Mouse (Mus musculus) layer of hippocampus, adult 8-10 months (tissue): ENCODE measurements around the gene Mtx2. TPM values are rescaled to one million over a fixed set of nuclear protein-coding genes. Genes with fewer than 3 reads are reported as not detected.

Experiments
- DNase-seq, 2 experiments: peaks; one replicate each; pipeline ENCODE4 v3.0.0; 2022; ENCODE audit warnings: low spot score in 2 of 2
- total RNA-seq, 4 experiments: library from RNA; stranded (reverse); gene quantifications; 2 replicates each; pipeline ENCODE4 v1.2.4; 2022

Mtx2 gene
- 10 to 100 TPM; 41.0 to 46.5 (median 43.9) TPM for total RNA-seq

DNA sequence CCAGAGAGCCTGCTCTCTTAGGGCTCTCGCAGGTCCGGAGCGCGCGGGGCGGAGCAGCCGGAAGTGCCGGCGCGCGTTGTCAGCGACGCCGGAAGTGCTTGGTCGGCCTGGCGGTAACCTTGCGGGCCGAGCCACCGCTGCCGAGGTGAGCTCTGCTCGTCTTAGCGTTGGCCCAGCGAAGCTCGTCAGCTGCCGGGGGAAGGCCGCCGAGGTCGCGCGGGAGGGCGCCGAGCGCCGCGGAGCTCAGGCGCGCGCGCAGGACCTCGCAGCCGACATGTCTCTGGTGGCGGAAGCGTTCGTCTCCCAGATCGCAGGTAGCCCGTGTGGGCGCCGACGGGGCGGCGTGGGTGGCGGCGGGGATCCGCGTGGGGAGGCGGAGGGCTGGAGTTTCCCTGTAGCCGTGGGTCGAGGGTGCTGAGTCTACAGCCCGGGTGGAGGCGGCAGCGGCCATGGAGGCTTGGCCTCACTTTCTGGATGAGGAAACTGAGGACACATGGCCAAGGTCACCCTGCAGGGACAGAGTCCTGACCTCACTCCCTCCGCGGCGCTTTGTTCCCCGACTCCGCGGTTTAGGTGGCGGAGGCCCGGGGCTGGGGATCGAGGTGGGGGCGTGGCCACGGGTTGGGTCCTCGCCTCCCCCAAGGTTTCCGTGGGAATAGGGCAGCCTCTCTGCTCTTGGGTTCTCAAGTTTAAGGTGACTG, at the start of gene Mtx2:
Gene Mtx2 (plus strand): TSS at position 74 of the 701 bp plus-strand sequence.
- DNase-seq = peak; percentile 53 to 74

DNA sequence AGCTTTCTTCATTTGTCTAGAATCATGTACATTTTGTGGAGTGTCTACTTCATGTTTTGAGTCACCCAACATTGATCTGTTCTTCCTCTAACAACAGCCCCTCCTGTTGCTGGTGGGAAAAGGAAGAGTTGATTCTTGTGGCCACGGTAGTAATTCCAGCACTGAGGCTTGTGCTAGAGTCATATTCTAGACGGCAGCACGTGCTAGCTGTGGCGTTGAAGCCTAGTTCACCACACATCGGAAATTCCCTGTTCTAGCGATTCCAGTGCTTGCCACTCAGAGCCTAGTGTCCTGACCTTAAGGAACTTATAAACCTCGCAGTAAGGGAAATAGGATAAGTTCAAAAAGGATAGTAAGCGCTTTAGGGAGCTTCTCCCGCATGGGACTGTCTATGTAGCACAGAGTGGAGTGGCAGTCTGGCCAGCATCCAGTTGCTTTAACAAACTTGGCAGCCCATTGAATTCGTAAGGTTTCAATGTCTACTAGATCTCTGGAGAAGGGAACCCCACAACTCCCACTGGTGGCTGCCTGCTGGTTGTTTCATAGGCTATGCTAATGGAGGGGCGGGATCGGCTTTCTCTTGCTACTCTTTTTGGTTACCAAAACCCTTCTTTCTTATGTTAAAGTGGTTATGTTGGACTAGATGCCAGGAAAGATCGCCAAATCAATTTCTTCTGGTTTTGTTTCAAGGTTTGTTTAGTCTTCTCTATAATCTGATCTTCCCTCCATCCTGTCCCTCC, 47.9 kb upstream of the Mtx2 start:
- no peak for DNase-seq

DNA sequence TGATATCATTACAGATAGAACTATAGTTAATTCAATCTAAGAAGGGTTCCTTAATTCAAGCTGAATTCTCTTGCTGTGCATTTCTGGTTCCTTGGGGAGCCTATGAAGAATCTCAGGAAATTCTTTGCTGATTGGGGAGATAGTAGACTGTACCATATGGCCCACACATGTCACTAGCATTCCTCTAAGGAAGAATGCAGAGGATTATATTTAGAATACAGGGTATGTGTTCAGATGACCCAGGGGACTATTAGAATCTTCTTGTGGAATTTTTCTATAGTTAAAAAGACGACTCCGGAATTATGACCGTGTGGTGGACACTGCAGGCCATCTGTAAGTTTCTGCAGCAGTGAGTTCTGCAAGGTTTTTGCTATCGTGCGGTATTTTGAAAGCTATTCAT, 44.2 kb upstream of the Mtx2 start:
- DNase-seq = no peak

DNA sequence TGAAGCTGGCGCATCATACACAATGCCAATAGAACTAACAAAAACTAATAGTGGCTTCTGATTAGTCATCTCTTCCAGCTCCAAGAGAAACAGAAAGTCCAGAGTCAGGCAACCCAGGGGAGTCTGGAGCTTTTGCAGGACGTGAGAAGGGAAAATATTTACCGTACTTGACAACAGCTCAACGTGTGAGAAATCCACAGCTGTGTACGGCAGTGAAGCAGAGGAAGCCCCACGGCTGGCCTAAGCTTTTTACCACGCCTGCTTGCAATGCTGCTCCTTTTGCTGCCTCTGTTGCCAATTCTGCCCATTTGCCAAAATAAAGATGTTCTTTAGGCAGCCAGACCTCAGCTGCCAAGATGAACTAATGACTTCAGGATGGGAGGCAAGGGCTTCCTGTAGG, 30.1 kb upstream of the Mtx2 start:
- no peak for DNase-seq

DNA sequence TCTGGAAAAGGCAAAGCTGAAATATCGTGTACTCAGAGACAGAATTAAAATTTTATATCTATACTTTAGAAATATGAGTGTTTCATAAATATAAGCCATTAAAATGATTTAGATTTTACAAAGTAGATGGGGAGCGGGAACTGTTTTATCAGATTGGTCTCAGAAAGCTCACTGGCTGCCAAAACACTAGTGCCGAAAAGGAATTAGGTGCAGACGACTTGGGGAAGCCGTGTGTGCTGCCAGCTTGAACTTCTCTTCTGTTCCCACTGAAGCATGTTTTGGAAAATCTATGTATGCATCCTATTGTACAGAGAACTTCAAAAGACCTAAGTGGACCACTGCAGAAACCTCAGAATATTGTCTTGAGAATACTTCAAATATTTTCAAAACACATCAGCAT, 17.2 kb upstream of the Mtx2 start:
- DNase-seq = no peak

DNA sequence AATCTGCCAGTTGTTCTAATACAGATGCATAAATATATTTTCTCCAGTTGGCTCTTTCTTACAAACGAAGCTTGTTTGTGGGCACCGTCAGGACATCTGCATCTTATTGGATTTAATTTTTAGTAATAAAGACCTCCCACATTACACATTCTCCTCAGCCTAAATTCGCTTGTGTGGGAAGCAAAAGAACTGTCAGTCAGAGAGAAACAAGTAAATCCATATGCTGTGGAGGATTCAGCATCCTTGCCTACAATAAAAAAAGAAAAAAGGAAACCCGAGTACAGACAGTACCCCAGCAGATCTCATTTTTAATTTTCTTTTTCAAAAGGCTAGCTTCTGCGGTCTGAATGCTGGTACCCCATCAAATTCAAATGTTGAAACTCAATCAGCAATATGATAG, 2.9 kb upstream of the Mtx2 start:
- DNase-seq = no peak

DNA sequence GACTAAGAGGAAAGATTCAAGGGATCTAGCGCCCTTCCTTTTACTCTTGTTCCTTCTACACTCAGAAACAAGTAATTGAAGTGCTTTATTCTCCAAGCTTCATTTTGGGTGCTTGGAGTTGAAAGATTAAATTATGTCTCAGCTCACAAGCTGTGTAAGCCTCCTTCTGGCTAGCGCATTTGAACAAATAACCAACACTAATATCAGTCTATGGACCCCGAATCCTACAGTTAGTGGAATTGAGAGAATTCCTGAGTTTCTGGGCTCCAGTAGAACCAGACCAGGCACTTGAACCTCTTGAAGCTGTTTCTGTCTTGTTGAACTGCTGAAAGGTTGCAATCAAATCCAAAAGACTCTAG, 253 bp upstream of the Mtx2 start:
- no peak for DNase-seq

DNA sequence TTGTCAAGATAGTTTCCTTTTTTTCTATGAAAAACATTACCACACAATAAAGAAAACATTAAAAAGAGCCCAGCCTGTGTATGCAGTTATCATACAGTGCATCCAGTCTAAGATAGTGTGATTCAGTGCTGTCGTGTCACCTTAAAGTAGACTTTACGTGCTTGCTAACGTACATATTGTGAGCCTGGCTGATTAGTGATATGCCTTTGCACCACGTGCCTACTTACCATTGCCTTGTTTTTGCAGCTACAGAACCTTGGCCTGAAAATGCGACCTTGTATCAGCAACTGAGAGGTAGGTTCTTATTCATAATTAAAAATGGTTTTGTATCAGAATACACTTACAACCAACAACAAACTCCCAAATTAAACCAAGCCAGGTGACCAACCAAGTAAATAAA, 21.4 kb downstream of the Mtx2 start:
- no peak for DNase-seq

DNA sequence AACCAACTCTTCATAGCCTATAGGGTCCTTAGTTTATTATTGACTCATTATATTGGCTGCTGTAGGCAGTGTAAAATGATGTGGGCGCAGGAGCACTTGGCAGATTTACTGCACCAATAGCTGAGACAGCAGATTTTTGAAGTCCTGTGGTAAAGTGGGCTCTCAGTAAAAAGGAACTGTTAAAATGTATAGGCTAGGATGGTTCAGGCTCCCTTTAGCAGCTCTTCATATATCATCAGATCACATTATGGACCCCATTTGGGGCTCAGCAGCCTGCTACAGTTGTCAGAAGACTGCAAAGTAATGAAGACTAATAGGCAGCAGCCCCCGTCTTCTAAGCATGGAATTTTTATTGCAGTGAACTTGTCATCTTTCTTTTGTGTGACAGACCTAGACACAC, 21.9 kb downstream of the Mtx2 start:
- no peak for DNase-seq

DNA sequence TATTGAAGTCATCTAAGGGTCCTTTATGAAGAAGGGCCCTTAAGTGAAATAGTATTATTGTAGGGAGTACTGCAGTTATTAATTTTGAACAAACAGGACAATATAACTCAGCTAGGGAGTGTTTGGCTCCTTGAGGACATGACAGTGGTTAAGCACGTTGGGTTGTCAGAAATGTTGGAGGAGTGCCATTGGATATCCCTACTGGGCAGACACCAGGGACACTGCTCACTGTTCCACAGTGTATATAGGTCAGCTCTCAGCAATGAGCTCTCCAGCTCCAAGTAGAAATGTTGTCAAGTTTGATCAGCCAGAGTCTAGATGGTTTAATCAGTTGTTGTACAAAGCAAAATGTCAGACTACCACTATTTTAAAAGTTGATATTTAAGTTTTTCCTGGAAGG, 24.4 kb downstream of the Mtx2 start:
- no peak for DNase-seq

DNA sequence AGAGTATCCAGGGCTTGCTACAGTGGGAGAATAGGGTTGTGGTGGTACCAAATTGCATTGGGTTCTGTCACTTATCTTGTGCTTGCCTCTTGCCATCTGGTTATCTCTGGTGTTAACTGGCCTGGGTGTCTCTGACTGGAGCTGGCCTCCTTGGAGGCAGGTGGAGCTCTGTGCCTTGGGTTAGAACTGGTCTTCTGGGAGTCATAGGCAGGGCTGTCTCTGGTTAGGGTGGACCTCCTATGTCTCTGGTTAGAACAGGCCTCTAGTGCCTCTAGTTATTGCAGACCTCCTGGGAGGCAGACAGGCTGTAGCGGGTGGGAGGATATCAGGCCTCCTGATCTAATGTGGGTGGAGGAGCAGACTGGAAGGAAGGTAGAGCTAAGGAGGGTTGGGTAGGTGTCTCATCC, 36.5 kb downstream of the Mtx2 start:
- DNase-seq = no peak

DNA sequence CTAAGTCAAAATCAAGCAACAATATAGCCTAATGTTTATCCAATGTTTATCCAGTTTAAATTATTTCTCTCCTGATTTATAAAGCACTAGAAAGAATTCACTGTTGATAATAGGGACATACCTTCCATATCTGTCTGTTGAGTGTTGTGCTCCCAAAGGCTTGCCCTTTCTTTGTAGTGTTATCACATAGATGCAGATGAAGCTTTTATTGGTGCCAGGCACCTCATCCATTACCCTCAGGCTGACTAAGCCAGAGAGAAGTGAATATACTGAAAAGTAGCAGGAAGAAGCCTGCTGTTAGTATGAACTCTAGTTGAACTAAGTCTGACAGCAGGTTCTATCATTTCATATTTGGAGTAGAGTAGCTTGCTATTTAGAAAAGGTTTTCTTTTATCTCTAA, 39.8 kb downstream of the Mtx2 start:
- no peak for DNase-seq

DNA sequence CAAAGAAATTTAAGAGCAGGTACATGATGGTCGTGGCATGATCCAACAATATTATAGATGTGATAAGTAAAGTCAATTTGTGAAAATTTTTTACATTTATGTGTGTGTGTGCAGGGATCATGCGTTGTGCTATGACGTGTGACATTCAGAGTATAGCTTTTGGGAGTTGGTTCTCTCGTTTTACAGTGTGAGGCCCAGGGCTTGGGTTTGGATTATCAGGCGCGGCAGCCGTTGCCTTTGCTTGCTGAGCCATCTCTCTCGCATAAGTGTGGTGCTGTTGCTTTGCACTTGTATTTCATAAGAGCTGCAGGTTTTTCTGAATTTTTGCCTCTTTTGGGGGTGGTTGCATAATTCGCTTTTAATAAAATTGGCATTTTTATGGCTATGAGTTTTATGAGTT, 48.4 kb downstream of the Mtx2 start:
- no peak for DNase-seq

DNA sequence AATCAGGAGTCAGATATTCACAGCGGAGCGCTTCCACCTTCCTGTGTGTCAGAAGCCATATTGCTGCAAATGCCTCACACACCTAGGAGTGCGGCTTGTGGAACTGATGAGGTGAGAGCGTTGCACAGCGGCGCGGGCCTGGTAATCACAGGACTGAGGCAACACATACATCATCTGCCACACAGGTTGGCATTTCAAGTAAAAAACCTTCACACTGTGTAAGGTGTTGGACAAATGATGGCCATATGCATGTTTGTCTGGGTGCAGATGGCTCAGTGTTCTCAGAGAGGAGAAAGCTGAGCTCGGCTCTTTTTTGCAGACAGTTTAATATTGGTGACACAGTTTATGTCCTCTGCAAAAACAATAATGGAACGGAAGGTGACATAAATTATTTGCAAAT, 58.8 kb downstream of the Mtx2 start:
- DNase-seq = peak in 1 of 2 experiments; percentile 26

DNA sequence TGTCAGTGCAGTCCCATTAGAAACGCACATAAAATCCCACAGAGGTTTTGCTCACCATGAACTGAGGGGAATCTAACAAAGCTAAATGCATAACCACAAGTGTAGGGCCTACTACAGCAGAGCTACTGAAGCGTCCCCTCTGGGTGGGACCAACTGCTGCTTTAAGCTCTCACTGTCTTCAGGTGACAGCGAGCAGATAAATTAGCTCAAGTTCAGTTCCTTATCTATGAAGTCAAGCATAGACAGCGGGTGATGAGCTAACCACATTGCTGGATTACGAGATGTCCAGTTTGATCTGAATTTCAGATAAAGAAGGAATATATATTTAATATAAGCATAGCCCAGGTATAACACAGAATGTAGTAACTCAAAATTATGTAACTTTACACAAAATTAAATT, 66.3 kb downstream of the Mtx2 start:
- no peak for DNase-seq

DNA sequence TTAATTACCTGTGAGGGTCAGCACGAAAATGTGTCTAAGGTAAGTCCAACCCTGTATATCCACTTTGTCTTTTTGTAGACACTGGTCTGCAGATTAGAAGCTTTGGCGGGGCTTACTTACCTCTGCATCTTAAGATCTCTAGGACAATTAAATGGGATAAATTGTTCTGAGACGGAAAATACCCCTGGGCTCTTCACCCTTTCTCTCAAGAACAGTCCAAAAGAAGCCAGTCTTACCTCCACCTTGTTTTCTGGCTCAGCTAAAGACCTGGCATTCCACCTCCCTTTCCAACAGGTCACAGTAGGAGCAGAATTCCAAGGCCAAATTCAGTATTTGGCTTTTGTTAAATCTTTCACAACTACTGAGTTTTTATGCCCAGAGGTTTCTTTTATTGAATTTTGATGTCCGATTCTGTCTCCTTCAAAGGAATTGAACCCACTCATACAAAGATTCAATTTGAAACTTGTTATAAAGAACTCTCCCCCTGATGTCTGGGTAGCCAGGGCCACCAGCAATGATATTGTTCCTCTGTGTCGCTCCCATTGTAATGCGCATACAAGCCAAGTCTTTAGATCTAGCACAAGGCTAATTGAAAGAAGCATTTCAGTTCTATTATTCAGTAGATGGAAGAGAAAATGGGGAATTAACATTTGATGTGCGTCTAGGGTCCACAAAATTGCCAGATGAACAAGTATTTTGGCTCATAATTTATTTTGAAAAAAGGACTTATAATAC, 67.4 kb downstream of the Mtx2 start:
- DNase-seq = no peak

DNA sequence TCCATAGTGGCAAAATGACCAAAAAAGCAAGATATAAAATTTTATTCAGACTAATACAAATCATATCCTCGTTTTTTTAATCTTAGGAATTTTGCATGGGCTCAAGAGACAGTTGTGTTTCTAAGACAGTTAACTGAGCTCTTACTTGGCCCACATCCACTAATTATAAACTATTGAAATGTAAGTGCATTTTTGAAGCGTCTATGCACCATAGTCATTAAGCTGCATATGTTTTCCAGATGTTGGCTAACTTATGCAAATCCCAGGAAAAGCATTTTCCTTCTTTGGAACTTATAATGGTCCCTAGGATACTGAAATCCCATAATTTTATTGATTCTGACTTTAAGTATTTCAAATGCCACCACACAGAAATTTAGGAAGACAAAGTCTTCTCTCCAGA, 68.5 kb downstream of the Mtx2 start:
- no peak for DNase-seq

DNA sequence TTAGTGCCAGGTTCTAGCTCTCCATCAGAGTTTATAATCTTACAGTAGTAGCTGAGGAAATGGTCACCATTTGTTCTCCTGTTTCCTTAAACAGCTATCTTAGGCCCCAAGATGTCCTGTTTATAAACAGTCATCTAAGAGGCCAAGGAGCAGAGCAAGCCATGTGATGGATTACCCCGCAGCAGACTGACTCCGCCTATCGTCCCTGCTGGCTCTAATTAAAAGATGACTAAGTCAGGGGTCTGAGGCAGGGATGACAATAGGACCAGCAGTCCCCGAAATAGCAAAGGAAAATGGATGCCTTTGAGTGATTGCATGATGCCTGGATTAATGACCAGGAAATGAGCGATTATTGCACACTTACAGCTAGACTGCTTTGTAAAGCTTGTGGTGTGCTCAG, 74.4 kb downstream of the Mtx2 start:
- no peak for DNase-seq

DNA sequence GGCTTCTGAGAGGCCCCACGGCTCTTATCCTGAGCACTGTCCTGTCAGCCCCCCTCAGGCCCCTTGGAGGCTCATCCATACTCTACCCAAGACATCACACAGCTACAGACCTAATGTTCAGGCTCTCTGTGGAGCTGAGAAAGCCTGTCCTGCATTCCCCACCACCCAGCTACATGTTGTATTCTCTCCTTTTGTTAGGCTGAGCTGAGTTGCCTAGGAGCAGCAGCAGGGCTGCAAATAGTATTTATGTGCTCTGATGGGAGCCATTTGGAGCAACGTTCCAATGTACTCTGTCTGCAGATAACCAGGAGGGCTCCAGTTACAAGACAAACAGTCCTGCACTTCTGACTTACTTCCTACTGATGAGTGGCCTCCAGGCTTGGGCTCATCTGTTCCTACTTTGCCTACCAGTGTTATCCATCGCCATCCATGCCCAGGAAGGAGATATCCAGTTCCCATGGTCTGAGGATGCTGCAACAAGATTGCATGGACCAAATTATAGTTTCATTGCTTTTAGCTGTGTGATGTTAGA, 76.2 kb downstream of the Mtx2 start:
- DNase-seq = no peak

DNA sequence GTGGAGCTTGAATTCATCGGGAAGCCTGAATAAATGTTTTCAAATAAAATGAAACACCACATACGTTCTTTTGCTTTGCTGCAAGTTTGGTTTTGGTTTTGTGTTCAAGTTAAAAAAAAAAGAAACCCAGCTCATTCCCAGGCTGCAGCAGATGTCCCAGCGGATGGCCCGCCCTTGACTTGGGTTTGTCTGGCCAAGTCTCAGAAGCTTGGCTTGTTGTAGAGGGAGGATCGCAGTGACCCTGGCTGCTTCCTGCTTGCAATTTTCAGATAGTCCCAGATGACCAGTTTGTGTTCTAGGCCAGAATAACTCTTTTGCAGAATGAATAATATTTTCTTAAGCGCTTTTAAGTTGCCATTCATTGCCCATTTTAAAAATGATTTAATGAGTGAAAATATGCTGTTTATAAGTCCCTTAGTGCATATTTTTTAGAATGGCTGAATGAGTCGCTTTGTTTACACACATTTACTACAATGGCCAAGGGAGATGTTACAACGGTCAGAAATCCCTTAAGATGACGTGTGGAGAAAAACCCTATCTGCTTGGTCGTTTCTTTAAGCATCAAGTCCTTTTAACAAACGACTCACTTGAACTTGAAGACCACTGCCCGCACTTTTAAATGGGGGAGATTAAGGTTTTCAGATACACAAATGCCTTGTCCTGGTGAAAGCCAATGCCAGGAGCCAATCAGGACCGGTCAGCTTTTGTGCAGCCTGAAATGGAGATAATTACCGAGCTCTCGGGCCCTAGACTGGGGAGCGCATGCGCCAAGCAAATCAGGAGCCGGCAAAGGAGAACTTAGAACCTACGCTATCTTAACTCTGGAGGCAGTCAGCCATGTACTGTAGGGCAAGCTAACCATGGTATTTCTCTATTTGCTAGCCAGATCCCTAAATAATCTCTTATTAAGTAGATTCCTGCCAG, 82.0 kb downstream of the Mtx2 start:
- no peak for DNase-seq

DNA sequence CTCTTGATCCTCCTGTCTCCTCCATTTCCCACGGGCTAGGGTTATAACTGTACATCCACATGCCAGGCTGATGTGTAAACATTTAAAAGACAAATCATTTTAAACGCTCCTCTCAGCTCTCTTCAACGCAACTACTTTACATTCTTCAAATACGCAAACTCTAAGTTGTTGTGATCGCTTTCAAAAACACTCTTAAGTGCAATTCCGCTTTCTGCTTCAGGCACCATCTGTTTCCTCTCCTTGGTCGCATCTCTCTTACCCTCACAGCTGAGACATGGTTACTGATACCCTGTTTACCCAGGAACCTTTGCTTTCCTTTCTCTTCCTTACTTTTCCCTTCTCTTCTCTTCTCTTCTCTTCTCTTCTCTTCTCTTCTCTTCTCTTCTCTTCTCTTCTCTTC, 86.4 kb downstream of the Mtx2 start:
- no peak for DNase-seq
